Mouse (Mus musculus): ENCODE data around the gene Kif1b.
A peak's percentile ranks its signal among the peaks of the same experiment; 100 is the strongest.

Gene Kif1b

GRCm38 (mm10) chr4:149307596-149308490, at the start of gene Kif1b:
Kif1b (minus strand) TSS chr4:149307693.
- DNase-seq (ENCODE audit: low spot score in 2 of 2): peak; percentile 99

- DNase-seq (ENCODE audit: low spot score in 2 of 2): no peak
These were observed 47.2 kb upstream of the Kif1b start for GRCm38 (mm10) chr4:149354671-149355070.

DNA sequence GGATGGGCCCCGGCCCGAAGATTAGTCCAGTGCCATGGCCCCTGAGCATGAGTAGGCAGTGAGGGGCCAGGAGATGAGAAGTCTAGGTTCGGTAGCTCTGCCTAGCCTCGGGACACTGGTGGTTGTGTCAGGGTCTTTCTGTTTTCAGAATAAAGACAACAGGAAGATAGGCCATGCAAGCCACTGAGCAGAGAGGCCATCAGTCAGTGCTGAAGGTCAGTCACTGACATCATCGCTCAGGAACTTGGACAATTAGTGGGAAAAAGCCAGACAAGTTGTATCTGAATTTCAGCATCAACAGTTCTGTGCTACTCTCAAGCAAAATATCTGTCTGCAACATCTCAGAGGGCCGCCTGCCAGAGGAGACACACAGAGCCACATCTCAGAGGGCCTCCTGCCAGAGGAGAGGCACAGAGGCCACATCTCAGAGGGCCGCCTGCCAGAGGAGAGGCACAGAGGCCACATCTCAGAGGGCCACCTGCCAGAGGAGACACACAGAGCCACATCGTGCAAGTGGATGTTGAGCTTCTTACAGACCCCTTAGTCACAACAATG, 44.2 kb upstream of the Kif1b start:
- no peak for DNase-seq (ENCODE audit: low spot score in 2 of 2)

GRCm38 (mm10) chr4:149348963-149349362, 41.5 kb upstream of the Kif1b start:
- DNase-seq (ENCODE audit: low spot score in 2 of 2): no peak

- no peak for DNase-seq (ENCODE audit: low spot score in 2 of 2)
These were observed 38.4 kb upstream of the Kif1b start for GRCm38 (mm10) chr4:149345873-149346272.

- no peak for DNase-seq (ENCODE audit: low spot score in 2 of 2)
These were observed 36.8 kb upstream of the Kif1b start for GRCm38 (mm10) chr4:149344311-149344710.

DNA sequence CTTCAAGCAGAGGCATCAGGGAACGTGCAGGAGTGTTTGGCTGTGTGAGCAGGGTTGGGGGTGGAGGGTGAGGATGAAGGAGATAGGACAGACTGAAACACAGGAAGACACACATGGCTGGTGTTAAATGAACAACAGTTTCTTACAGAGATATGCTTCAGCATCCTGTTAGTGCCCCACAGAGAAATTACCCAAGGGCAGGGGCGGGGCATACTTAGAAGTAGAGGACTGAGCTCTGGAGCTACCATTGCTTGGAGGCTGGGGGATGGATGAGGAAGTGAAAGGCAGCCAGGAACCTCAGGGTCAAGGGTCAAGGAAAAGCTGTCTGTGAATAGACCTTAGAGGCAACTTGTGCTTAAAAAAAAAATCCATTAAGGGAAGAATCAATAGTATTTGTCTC, 33.2 kb upstream of the Kif1b start:
- DNase-seq (ENCODE audit: low spot score in 2 of 2): no peak

GRCm38 (mm10) chr4:149339426-149340214, 32.1 kb upstream of the Kif1b start:
- DNase-seq (ENCODE audit: low spot score in 2 of 2): no peak

DNA sequence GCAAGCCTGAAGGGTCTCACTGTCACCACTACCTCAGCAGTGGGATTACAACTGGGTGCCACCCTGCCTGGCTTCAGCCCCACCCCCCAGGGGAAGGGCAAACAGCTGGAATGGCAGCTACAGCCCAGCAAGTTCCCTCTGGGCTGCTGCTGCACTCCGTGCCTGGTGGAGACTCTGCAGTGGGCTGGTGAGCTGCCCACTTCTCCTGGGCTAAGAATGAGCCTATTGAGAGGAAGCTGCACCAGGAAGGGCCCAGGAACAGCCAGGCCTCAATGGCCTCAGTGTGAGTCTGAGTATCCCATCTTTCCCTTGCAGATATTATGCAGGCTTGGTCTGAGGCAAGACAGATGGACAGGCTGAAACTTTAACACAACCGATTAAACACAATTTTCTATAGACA, 30.6 kb upstream of the Kif1b start:
- DNase-seq (ENCODE audit: low spot score in 2 of 2): no peak

- no peak for DNase-seq (ENCODE audit: low spot score in 2 of 2)
These were observed 29.9 kb upstream of the Kif1b start for GRCm38 (mm10) chr4:149337353-149337752.

- no peak for DNase-seq (ENCODE audit: low spot score in 2 of 2)
These were observed 28.8 kb upstream of the Kif1b start for GRCm38 (mm10) chr4:149336302-149336701.

GRCm38 (mm10) chr4:149334881-149335280, 27.4 kb upstream of the Kif1b start:
- DNase-seq (ENCODE audit: low spot score in 2 of 2): no peak

GRCm38 (mm10) chr4:149332726-149333125, 25.2 kb upstream of the Kif1b start:
- DNase-seq (ENCODE audit: low spot score in 2 of 2): no peak

- no peak for DNase-seq (ENCODE audit: low spot score in 2 of 2)
These were observed 23.0 kb upstream of the Kif1b start for GRCm38 (mm10) chr4:149330495-149330894.

DNA sequence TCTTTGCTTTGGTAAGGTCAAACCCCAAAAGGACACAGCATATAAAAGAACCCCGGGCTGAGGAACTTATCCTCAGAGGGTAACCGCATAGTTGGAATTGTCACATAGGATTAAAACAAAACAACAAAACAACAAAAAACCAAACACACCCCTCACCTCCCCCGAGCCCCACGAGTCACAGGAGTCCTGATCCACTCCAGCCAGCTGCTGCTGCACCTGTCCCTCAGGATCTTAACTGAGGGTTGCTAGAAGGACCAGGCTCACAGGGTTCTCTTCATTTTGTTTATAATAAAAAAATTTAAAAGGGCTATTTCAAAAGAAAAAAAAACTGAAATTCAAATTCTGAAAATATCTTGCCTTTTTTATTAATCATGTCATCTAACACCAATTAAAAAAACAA, 21.2 kb upstream of the Kif1b start:
- DNase-seq (ENCODE audit: low spot score in 2 of 2): no peak

GRCm38 (mm10) chr4:149327281-149327680, 19.8 kb upstream of the Kif1b start:
- no peak for DNase-seq (ENCODE audit: low spot score in 2 of 2)

- DNase-seq (ENCODE audit: low spot score in 2 of 2): no peak
These were observed 18.1 kb upstream of the Kif1b start for GRCm38 (mm10) chr4:149325411-149326162.

DNA sequence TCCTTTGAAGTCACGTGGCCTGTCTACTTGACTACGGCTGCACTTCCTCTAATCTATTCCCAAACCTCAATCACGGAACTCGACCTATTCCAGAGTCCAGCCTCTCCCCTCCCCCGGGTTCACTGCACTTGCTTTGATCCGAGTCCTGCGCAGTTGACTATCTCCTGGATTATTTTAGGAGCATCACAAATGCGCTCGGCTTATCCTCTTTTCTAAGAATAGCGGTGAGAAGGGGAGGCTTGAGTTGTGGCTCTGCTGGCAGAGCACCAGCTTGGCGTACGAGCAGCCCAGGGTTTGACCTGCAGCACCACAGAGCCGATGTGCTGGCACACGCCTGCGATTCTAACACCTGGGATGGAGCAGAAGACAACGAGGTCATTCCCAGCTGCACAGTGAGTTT, 16.2 kb upstream of the Kif1b start:
- DNase-seq (ENCODE audit: low spot score in 2 of 2): no peak

- no peak for DNase-seq (ENCODE audit: low spot score in 2 of 2)
These were observed 15.2 kb upstream of the Kif1b start for GRCm38 (mm10) chr4:149322718-149323117.

- DNase-seq (ENCODE audit: low spot score in 2 of 2): no peak
These were observed 14.8 kb upstream of the Kif1b start for GRCm38 (mm10) chr4:149322286-149322685.

DNA sequence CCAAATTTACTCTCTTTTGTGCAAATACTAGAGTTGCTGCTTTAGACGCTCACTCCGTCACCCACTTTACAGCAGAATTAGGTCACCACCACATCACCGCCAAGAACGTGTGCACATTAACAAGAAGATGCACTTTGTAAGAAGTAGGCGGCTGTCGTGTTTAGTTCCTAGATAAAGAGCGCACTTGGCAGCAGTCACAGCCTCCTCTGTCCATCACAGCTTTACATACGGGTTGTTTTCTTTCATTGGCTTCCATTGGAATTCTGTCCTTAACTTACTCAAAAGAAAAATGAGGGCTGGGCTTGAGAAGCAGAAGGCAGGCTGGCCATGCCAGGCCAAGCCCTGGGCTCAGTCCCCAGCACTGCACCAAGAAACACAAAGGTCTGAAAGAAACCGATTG, 11.6 kb upstream of the Kif1b start:
- DNase-seq (ENCODE audit: low spot score in 2 of 2): peak; percentile 45 to 52

- peak; percentile 47 for DNase-seq (ENCODE audit: low spot score in 2 of 2)
These were observed 9.9 kb upstream of the Kif1b start for GRCm38 (mm10) chr4:149317387-149317786.
